Mouse (Mus musculus): ENCODE data around the gene Gfi1b. TPM values are rescaled to one million over a fixed set of nuclear protein-coding genes. Genes with fewer than 3 reads are reported as not detected.

The Gfi1b gene
- total RNA-seq, 2 experiments from 2014 or later: not detected

- no peak for DNase-seq
- intact Hi-C loops (cut with DNase I): no loop called here
These were observed 19.8 kb downstream of the Gfi1b start for GRCm38 (mm10) chr2:28601720-28602590.

- intact Hi-C loops (cut with DNase I): no loop called here
- no peak for DNase-seq
These were observed 22.2 kb downstream of the Gfi1b start for GRCm38 (mm10) chr2:28599569-28599900.

- no peak for DNase-seq
- intact Hi-C loops (cut with DNase I): no loop called here
These were observed 22.9 kb downstream of the Gfi1b start for GRCm38 (mm10) chr2:28598692-28599568.

GRCm38 (mm10) chr2:28597733-28598547, 23.8 kb downstream of the Gfi1b start:
- no peak for DNase-seq
- intact Hi-C loops (cut with DNase I): no loop called here

- intact Hi-C loops (cut with DNase I): no loop called here
- no peak for DNase-seq
These were observed 24.8 kb downstream of the Gfi1b start for GRCm38 (mm10) chr2:28596998-28597397.

- no peak for DNase-seq
- intact Hi-C loops (cut with DNase I): no loop called here
These were observed 25.8 kb downstream of the Gfi1b start for GRCm38 (mm10) chr2:28596021-28596420.

DNA sequence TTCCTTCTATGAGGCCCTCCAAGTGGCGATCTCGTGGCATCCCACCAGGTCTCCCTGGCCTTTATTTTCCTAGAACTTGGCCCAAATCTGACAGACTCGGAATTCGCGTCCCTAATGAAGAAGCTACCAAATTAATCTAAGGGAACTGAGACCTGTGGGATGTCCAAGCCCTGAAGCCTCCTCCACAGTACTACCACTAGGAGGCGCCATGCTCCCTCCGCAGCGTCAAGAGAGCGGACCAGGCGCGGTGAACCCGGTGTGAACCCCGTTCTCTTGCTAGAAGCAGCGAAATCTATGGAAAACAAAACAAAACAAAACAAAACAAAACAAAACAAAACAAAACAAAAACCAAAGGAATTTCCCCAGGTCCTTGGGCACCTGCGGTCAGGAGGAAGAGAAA, 29.0 kb downstream of the Gfi1b start:
- peak in 1 of 2 experiments; percentile 59 for DNase-seq
- intact Hi-C loops (cut with DNase I): loop anchor here (2.0 kb wide), 1 partner anchor 30 kb away; no protein-coding TSS in a partner anchor

DNA sequence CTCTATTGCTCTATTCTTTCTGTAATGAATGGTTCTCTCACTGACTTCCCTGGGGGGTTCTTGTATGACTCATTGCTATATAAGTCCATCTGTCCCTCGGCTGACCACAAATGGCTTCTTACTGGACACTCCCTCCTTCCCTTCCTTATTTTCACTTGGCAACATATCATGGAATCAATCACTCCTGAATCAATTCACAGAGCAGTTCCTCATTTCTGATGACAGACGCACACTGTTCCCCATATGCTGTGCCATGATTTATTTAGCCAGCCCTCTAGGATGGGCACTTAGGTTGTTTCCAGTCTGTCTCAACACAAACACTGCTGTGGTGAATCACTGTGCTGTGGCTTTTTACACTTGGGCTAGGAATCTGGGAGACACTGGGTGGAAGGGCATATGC, 30.3 kb downstream of the Gfi1b start:
- DNase-seq: no peak
- intact Hi-C loops (cut with DNase I): no loop called here

- intact Hi-C loops (cut with DNase I): no loop called here
- DNase-seq: no peak
These were observed 33.2 kb downstream of the Gfi1b start for GRCm38 (mm10) chr2:28588574-28588973.

DNA sequence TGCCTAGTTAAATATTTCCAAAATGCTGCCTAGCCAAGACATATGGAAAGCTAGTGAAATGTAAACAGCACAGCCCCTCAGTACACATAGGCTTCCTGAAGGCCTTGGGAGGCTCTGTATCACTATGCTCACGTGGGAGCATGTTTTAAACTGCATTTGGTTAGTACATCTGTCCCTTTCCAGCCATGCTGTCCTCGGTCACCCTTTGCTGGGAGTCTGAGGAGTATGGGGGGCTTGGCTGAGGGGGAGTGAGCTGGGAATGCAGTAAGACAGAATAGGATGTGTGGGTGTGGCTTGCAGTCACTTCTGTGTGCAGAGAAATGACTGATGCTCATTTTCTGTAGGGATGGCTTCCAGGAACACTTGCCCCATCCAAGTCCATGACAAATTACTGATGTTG, 36.1 kb downstream of the Gfi1b start:
- intact Hi-C loops (cut with DNase I): loop anchor here (1.0 kb wide), 1 partner anchor 70 kb away; no protein-coding TSS in a partner anchor
- no peak for DNase-seq

GRCm38 (mm10) chr2:28585043-28585571, 36.7 kb downstream of the Gfi1b start:
- intact Hi-C loops (cut with DNase I): loop anchor here (1.0 kb wide), 1 partner anchor 70 kb away; no protein-coding TSS in a partner anchor
- peak; percentile 65 to 72 for DNase-seq

DNA sequence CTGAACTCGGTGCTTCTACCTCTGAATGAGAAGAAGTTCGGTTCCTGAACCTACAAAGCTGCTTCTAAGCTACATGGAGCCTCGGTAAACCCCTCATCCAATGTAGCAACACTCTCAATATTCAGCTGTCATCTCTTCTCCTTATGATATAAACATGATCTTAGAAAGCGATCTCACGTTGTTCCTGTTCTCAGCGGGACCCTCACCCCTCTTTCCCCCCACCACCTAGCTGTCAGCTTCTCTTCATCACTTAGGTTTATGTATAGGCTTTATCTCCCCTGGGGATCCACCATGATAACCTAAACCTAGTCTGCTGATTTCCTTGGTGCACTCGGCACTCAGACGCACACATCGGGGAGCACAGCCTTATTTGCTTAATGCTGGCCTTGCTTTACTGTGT, 38.1 kb downstream of the Gfi1b start, which contains the start of gene Gtf3c5:
Gene Gtf3c5, minus strand, starts transcription at position 101 of the 400 bp plus-strand sequence.
- no peak for DNase-seq
- intact Hi-C loops (cut with DNase I): loop anchor here (1.0 kb wide), 1 partner anchor 35 kb away; no protein-coding TSS in a partner anchor

- intact Hi-C loops (cut with DNase I): loop anchor here (1.0 kb wide), 1 partner anchor 34 kb away; no protein-coding TSS in a partner anchor
These were observed 39.0 kb downstream of the Gfi1b start for GRCm38 (mm10) chr2:28582647-28583353.

GRCm38 (mm10) chr2:28578003-28578402, 43.8 kb downstream of the Gfi1b start:
- intact Hi-C loops (cut with DNase I): no loop called here
- DNase-seq: no peak

More at GRCm38 (mm10) chr2:28582647-28583353, 39.0 kb downstream of the Gfi1b start:
- peak; percentile 80 to 91 for DNase-seq

GRCm38 (mm10) chr2:28576815-28577214, 45.0 kb downstream of the Gfi1b start:
- no peak for DNase-seq
- intact Hi-C loops (cut with DNase I): no loop called here

DNA sequence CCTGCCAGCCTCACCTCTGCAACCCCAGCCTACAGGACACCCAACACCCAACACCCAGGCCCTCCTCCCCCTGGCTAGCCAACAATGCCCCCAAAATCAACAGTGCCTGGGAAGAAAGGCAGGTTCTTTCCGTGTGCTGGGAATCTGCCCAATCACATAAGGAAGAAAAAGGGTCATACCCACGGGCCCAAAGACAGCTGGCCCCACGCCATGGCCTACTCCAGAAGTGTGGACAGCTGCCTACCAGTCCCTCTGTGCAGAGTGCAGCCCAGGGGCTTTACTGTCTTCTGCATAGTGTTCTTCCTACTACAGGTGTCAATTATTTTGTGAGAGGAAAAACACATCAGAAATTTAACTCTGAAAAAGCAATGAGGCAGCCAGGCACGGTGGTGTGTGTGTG, 46.4 kb downstream of the Gfi1b start:
- no peak for DNase-seq
- intact Hi-C loops (cut with DNase I): no loop called here

- no peak for DNase-seq
These were observed 51.9 kb downstream of the Gfi1b start for GRCm38 (mm10) chr2:28569903-28570302.

GRCm38 (mm10) chr2:28566545-28566944, 55.2 kb downstream of the Gfi1b start:
- intact Hi-C loops (cut with DNase I): no loop called here
- DNase-seq: no peak

More at GRCm38 (mm10) chr2:28569903-28570302, 51.9 kb downstream of the Gfi1b start:
- intact Hi-C loops (cut with DNase I): no loop called here

DNA sequence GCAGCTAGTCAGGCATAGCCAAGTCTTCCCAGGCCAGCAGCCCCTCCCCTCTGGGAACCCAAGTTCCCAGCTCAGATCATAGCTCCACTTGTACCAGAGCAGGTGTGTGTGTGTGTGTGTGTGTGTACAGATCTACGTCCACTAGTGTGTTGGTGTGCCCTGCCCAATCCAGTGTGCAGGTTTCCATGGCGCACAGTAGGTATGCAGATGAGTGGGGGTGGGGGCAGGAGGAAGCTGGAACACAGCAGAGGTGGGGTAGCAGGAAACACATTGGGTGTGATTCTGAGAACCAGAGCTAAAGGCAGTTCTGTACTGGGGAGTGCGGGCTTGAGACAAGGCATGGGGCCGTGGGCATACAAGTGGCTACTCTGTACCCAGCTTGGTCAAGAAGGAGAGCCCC, 57.4 kb downstream of the Gfi1b start:
- intact Hi-C loops (cut with DNase I): no loop called here
- DNase-seq: no peak

Measured in gastrocnemius, postnatal 36 days (tissue).